Mouse (Mus musculus): ENCODE data around the gene Rgs17. TPM values are rescaled to one million over a fixed set of nuclear protein-coding genes. Genes with fewer than 3 reads are reported as not detected.
A peak's percentile ranks its signal among the peaks of the same experiment; 100 is the strongest.

The Rgs17 gene
- polyA plus RNA-seq, 1 experiment from 2014 or later = 0.92 TPM

DNA sequence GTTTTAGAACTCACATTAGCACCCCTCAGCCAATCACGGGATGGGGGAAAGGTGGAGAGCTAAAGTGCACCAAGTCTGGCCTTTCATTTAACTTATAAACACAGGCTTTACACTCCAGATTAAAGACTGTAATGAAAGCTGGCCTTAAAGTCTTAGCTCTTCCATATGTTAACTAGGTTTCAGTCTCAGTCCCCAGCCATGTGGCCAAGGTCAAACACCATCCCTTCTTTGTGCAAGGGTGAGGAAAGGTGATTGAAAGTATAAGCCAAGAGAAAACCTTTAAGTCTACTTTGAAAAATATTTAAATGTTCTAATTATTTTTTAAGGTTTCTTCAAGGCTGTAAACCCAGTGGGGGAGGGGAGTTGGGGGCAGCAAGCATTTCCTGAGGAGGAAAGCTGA is 118.5 kb downstream of the Rgs17 start:
- no peak for ATAC-seq (ENCODE audit: insufficient number of reproducible peaks, insufficient read depth, low FRiP score, low TSS enrichment, low read depth)
- H3K27me3 ChIP-seq = no peaks in the 10 kb centered on the region
- H3K4me2 ChIP-seq = peak overlapping the region; percentile 90
- H3K4me1 ChIP-seq (replicated peaks) = peaks cover 21% of the 10 kb centered on the region
- peaks cover 37% of the 10 kb centered on the region for H3K36me3 ChIP-seq
- 0% methylated on average over 1 of the region's 1 CpGs for WGBS
- H3K9me3 ChIP-seq = no peaks in the 10 kb centered on the region
- H3K4me3 ChIP-seq (replicated peaks) = peak overlapping the region; percentile 80
- H3K27ac ChIP-seq = no peak overlapping the region
- H3K9ac ChIP-seq (replicated peaks) = peak overlapping the region; percentile 54

DNA sequence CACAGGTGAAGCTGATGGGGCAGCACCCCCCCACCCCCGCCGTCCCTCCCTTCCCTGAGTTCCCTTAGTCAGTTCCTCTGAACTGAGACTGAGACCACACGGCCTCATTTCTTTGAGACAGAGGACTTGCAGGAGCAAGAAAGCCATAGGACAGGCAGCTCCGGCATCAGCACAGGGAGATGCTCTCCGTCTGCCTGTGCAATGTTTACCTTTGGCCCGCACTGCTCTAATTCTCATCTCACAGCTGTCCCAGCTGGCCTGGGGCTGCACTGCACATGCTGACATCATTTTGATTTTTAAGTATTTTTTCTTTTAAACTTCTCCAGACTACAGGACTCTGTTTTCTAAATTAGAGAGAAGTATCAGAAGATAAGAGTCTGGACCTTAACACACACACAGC is 119.3 kb downstream of the Rgs17 start:
- H3K4me1 ChIP-seq (replicated peaks) = peaks cover 21% of the 10 kb centered on the region
- no peaks in the 10 kb centered on the region for H3K9me3 ChIP-seq
- H3K27ac ChIP-seq = no peak overlapping the region
- 35% methylated on average over 6 of the region's 6 CpGs for WGBS
- no peaks in the 10 kb centered on the region for H3K27me3 ChIP-seq
- peak overlapping the region; percentile 90 for H3K4me2 ChIP-seq
- peaks cover 46% of the 10 kb centered on the region for H3K36me3 ChIP-seq
- H3K9ac ChIP-seq (replicated peaks) = peak overlapping the region; percentile 54
- ATAC-seq (ENCODE audit: insufficient number of reproducible peaks, insufficient read depth, low FRiP score, low TSS enrichment, low read depth) = no peak
- peak overlapping the region; percentile 80 for H3K4me3 ChIP-seq (replicated peaks)

DNA sequence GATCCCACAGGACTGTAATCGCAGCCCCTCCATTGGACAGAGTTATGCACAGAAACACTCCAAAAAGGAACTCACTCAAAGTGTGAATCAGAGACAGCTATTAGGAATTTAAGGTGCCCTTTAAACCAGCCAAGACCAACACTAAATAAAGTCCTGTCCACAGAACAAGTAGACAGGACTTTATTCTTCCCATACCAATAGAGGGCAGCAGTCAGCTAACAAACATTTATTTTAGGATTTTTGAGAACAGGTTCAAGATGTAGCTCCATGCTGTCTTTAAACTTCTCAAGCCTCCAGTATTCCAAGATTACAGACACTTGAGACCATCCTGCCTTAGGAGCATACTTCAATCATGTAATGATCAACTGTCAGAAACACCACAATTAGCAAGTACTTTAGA is 121.7 kb downstream of the Rgs17 start:
- Histone ChIP-seq H3K4me2 (no peak overlapping the region), H3K27me3 (no peaks in the 10 kb centered on the region), H3K9me3 (no peaks in the 10 kb centered on the region), H3K9ac (replicated peaks) (no peak overlapping the region), H3K27ac (no peak overlapping the region), H3K4me3 (replicated peaks) (no peak overlapping the region), H3K36me3 (peaks cover 47% of the 10 kb centered on the region), H3K4me1 (replicated peaks) (peaks cover 21% of the 10 kb centered on the region)
- WGBS = 94% methylated on average over 1 of the region's 1 CpGs
- ATAC-seq (ENCODE audit: insufficient number of reproducible peaks, insufficient read depth, low FRiP score, low TSS enrichment, low read depth) = no peak

DNA sequence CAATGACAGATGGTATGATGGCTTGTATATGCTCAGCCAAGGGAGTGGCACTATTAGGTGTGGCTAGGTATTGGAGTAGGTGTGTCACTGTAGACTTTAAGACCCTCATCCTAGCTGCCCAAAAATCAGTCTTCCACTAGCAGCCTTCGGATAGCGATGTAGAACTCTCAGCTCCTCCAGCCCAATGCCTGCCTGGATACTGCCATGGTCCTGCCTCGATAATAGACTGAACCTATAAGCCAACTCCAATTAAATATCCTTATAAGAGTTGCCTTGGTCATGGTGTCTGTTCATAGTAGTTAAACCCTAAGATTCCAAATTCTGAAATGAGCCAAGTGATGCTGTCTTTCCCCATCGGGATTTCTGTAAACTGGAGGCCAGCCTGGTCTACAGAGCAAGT is 124.1 kb downstream of the Rgs17 start:
- Histone ChIP-seq H3K36me3 (peaks cover 47% of the 10 kb centered on the region), H3K9me3 (no peaks in the 10 kb centered on the region), H3K4me3 (replicated peaks) (no peak overlapping the region), H3K27me3 (no peaks in the 10 kb centered on the region), H3K4me2 (no peak overlapping the region), H3K9ac (replicated peaks) (no peak overlapping the region), H3K27ac (no peak overlapping the region), H3K4me1 (replicated peaks) (peaks cover 13% of the 10 kb centered on the region)
- WGBS = 81% methylated on average over 4 of the region's 4 CpGs
- ATAC-seq (ENCODE audit: insufficient number of reproducible peaks, insufficient read depth, low FRiP score, low TSS enrichment, low read depth) = no peak

DNA sequence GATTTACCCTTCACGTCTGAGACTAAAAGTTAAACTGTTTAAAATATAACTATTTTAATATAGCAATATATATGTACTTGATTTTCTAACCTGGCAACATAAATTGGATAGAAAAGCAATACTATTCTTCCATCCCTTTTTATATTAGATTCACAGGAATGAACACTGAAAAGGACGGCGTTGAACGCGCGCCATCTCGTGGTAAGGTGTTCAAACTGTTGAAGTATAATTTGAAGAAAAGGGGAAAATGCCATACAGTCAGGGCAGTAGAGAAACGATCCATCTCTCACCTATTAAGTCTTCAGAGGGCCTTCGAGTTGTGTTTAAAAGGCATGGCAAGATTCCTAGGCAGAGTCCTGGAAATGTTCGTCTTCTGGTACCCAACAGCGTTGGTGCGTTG is 131.5 kb downstream of the Rgs17 start:
- Histone ChIP-seq H3K9me3 (no peaks in the 10 kb centered on the region), H3K36me3 (no peaks in the 10 kb centered on the region), H3K9ac (replicated peaks) (no peak overlapping the region), H3K4me2 (no peak overlapping the region), H3K4me3 (replicated peaks) (no peak overlapping the region), H3K27ac (no peak overlapping the region), H3K4me1 (replicated peaks) (no peaks in the 10 kb centered on the region), H3K27me3 (peaks cover 3% of the 10 kb centered on the region; the same call in 1 of the 2 replicates)
- no peak for ATAC-seq (ENCODE audit: insufficient number of reproducible peaks, insufficient read depth, low FRiP score, low TSS enrichment, low read depth)
- WGBS = 18% methylated on average over 12 of the region's 12 CpGs

DNA sequence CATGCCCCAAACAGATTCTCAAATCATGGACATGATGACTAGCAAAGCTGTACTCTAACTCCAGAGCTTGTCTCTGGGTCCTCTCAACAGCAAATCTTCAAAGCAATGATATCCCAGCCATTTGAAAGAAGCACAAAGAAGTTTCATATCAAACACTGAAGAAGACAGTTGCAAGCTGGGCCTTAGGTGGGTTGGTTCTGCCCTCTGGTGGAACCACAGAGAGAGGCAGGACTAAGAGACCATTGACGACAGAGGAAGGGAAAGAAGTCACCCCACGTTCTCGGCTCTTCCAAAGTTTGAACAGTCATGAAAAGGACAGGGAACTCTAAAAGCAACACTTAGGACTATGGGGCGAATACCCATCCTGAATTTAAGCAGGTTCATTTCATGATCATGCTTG is 135.3 kb downstream of the Rgs17 start:
- ATAC-seq (ENCODE audit: insufficient number of reproducible peaks, insufficient read depth, low FRiP score, low TSS enrichment, low read depth) = no peak
- 30% methylated on average over 4 of the region's 4 CpGs for WGBS

More for the DNA sequence above, 135.3 kb downstream of the Rgs17 start:
- Histone ChIP-seq H3K9me3 (no peaks in the 10 kb centered on the region), H3K27me3 (peaks cover 3% of the 10 kb centered on the region; the same call in 1 of the 2 replicates), H3K4me2 (no peak overlapping the region), H3K9ac (replicated peaks) (no peak overlapping the region), H3K4me3 (replicated peaks) (no peak overlapping the region), H3K36me3 (no peaks in the 10 kb centered on the region), H3K27ac (no peak overlapping the region), H3K4me1 (replicated peaks) (no peaks in the 10 kb centered on the region)

Other genes with a start within 250 kb of the Rgs17 start
- gene Fbxo5, start 116.8 kb downstream of the Rgs17 start, polyA plus RNA-seq (2016; fragmentation: Nextera tagmentation; extraction: Ambion mirVana) = 93.6 and 99.5 TPM in 2 replicates
- 15.8 and 18.7 TPM in 2 replicates for gene Mtrf1l, start 98.5 kb downstream of the Rgs17 start, polyA plus RNA-seq (2016; fragmentation: Nextera tagmentation; extraction: Ambion mirVana)

All from limb, embryonic 12.5 days (tissue).